Mouse (Mus musculus): ENCODE measurements at regions not wholly inside any gene's neighbourhood (a gene's known extent, or its start where the extent isn't known, plus 50 kb on each side); places are given as distances from the start of the nearest gene placed in this dataset.

- TF ChIP-seq CTCF (IDR thresholded peaks at IDR 0.05; ENCODE audit: control insufficient read depth, insufficient read depth, insufficient read length) (no peak), CEBPB (IDR thresholded peaks at IDR 0.05; ENCODE audit: low read depth) (no peak), MYOG (IDR thresholded peaks at IDR 0.05; ENCODE audit: control insufficient read depth, extremely low read depth, insufficient read length) (no peak), MAX (IDR thresholded peaks at IDR 0.05) (no peak)
Observed at GRCm38 (mm10) chr1:90382941-90383470, 179.2 kb downstream of the Ackr3 start.
